Mouse (Mus musculus): ENCODE results near the gene Srrd.

- TF ChIP-seq EP300 (IDR thresholded peaks at IDR 0.05; ENCODE audit: low read length) (no peak), ZC3H11A (IDR thresholded peaks at IDR 0.05; ENCODE audit: low read depth, low read length) (no peak), RAD21 (IDR thresholded peaks at IDR 0.05; ENCODE audit: low read depth, low read length) (no peak), CTCF (conservative IDR thresholded peaks at IDR 0.05 in 1 of 2, IDR thresholded peaks at IDR 0.05 in 1 of 2; ENCODE audit: low read depth in 2 of 2, low read length in 2 of 2) (no peak), UBTF (IDR thresholded peaks at IDR 0.05; ENCODE audit: low read depth, low read length) (no peak), MEF2A (IDR thresholded peaks at IDR 0.05; ENCODE audit: borderline replicate concordance, low read depth, low read length) (no peak), ZNF384 (IDR thresholded peaks at IDR 0.05; ENCODE audit: low read depth, low read length) (no peak), POLR2A (IDR thresholded peaks at IDR 0.05; ENCODE audit: low read depth, low read length) (no peak), PAX5 (IDR thresholded peaks at IDR 0.05; ENCODE audit: low read length) (no peak), MAX (IDR thresholded peaks at IDR 0.05; ENCODE audit: low read length) (no peak), ZKSCAN1 (IDR thresholded peaks at IDR 0.05; ENCODE audit: borderline replicate concordance, low read depth, low read length) (no peak), GABPA (IDR thresholded peaks at IDR 0.05; ENCODE audit: insufficient replicate concordance, low read depth, low read length) (no peak), CHD2 (IDR thresholded peaks at IDR 0.05; ENCODE audit: low read length) (no peak)
Observed at GRCm38 (mm10) chr5:112369326-112369725, 26.5 kb upstream of the Srrd start.
